Mouse (Mus musculus) ZHBTc4 (cell line): ENCODE data around the gene Cybrd1.

Experiments used
- DNase-seq: peaks from one replicate; pipeline ENCODE4 v3.0.0-alpha.2; 2011; ENCODE audit warnings: low read depth, low spot score

Cybrd1 gene

GRCm38 (mm10) chr2:71117797-71118708 lies at the start of gene Cybrd1:
Cybrd1 (plus strand) TSS chr2:71117923.
- peak; percentile 45 for DNase-seq

GRCm38 (mm10) chr2:71071601-71072000 lies 46.1 kb upstream of the Cybrd1 start:
- DNase-seq = no peak

DNA sequence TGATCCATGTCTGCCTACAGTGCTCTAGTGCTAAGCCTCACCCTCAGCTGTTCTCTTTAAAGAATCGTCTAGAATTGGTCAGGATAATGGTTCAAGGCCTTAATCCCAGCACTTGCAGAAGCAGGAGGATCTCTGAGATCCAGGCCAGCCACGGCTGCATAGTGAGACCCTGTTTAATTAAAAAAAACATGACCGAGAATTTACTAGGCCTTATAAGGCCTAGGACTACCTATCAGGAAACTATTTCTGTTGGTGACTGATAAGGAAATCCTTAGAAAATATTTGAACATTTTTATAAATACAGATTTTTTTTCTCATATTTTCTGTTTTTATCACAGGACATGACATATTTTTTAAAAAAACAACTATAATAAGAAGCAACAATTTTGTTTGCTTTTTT lies 44.4 kb upstream of the Cybrd1 start:
- no peak for DNase-seq

GRCm38 (mm10) chr2:71073828-71074227 lies 43.9 kb upstream of the Cybrd1 start:
- no peak for DNase-seq

GRCm38 (mm10) chr2:71082416-71082815 lies 35.3 kb upstream of the Cybrd1 start:
- no peak for DNase-seq

DNA sequence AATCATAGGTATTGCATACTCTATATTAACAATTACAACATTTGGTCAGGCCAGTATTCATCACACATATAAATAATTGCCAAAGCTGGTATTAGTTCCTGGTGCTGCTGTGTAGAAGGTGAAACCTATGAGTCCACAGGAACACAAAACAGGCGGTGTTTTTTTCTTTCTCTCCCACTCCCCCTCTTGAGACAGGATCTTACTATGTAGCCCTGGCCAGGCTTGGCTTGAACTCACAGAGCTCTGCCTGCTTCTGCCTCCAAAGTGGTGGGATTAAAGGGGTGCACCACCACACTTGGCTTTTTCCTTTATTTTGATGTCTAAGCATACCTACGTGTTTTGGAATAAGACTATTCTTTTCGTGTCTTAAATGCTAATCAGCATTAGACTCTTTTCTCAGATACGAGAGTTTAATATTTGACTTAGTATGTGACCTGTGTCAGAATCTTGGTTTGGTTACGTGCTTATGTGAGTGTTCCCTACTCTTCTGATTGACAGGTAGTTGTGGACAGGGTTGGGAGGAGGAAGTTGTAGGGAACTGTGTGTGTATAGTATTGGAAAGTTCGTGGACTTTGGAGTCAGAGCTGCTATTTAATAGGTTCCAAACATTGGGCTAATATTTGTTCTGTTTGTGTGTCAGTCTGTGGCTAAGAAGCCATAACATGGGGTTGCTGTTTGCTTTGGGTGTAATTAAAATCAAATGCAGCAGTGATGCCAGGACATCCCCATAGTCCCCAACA lies 34.1 kb upstream of the Cybrd1 start:
- no peak for DNase-seq

DNA sequence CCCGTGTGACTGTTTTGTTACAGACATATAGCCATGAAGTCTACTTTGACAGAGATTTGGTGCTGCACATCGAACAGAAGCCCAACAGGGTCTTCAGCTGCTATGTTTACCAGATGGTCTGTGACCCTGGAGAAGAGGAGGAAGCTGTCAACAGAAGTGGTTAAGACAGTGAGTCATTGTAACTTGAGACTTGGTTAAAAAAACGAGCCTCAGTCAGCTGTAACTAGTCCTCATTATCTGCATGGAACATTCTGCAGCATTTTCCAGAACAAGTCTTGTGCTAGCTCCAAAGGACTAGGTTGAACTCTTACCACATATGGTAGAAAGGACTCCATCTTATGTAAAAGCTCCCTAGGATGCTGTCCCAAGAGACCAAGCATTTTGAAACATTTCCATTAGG lies 28.0 kb upstream of the Cybrd1 start:
- DNase-seq = no peak

- no peak for DNase-seq
Observed at GRCm38 (mm10) chr2:71090660-71091445, 26.9 kb upstream of the Cybrd1 start.

- no peak for DNase-seq
Observed at GRCm38 (mm10) chr2:71096170-71096569, 21.6 kb upstream of the Cybrd1 start.

- no peak for DNase-seq
Observed at GRCm38 (mm10) chr2:71102621-71103291, 15.0 kb upstream of the Cybrd1 start.

- no peak for DNase-seq
Observed at GRCm38 (mm10) chr2:71103292-71103680, 14.4 kb upstream of the Cybrd1 start.

GRCm38 (mm10) chr2:71104696-71105095 lies 13.0 kb upstream of the Cybrd1 start:
- DNase-seq = no peak

DNA sequence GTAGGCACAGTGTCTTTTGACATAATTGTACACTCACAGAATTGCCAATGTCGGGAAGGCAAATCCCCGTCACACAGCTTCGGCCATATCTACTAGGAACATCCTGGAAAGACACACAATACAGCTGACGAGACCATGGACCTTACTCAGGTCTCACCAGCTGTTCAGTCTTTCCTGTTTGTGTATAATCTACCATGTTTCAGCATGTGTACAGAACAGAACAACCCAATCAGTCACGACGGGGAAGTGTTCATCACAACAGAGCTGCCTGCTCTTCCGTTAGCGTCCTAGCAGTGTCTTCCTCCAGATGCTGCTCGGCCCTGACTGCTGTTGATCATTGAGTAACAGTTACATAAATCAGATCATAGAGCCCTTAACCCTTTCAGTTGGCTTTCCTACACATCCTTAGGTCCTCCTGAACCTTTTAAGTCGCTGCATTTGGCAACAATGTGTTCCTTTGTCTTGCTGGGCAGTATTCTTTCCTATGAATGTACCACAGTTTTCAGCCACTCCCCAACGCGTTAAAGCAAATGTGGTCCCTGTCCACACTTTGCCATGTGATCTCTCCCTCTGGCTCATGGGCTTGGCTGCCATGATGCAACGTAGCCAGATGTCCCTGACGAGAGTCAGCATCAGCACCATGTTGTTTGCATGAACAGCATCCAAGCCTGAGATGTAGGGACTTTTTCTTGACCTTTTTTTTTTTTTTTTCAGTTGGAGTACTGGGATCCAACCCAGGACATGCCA lies 12.1 kb upstream of the Cybrd1 start:
- no peak for DNase-seq

- no peak for DNase-seq
Observed at GRCm38 (mm10) chr2:71107225-71107624, 10.5 kb upstream of the Cybrd1 start.

- DNase-seq = no peak
Observed at GRCm38 (mm10) chr2:71108541-71108940, 9.2 kb upstream of the Cybrd1 start.

GRCm38 (mm10) chr2:71113489-71114171 lies 4.1 kb upstream of the Cybrd1 start:
- DNase-seq = no peak

GRCm38 (mm10) chr2:71116151-71116550 lies 1.6 kb upstream of the Cybrd1 start:
- peak; percentile 57 for DNase-seq

- DNase-seq = no peak
Observed at GRCm38 (mm10) chr2:71120844-71121243, 3.1 kb downstream of the Cybrd1 start.

- DNase-seq = no peak
Observed at GRCm38 (mm10) chr2:71121406-71121805, 3.7 kb downstream of the Cybrd1 start.
